12 mouse cellular contexts compared by ENCODE assay signal in the genomic region with DNA sequence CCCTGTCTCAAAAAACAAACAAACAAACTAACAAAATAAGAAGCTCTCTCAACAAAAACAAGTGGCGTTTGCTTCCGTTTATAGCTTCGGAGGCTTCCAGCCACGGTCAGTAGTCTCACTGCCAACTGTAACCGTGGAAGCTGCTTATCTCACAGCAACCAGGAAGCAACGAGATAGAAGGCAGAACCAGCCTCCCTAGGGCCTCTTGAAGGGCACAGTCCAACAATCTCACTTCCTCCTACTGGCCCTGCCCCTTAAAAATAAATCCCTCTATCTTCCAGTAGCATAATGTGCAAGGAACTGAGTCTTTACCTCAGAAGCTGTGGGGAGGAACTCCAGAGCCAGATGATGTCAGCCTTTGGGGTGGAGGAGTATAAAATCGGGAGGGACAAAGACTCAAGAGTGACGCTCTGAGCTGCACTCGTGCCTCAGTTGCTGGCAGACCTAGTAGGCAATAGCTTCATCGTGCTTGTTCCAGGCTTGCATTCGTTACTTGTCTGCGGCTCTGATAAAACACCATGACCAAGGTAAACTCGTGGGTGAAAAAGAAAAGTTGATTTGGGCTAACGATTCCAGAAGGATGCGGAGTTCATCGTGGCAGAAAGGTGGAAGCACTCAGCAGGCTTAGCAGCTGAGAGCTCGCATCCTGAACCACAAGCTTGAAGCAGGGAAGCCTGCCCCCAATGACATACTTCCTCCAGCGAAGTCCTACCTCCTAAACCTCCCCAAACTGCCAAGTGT. TPM values are rescaled to one million over a fixed set of nuclear protein-coding genes. Genes with fewer than 3 reads are reported as not detected.
DNase-seq lines count a peak whose midpoint lies in the region; ATAC-seq and TF ChIP-seq lines count a peak whose summit lies in the region.
"Had no signal": no experiment of that assay in that cellular context is flagged by ENCODE, and none has a peak within 500 bp of the region (broad histone marks: within the 10 kb centered on the region; RNA-seq: fewer than 3 reads in every experiment).

No protein-coding gene starts in this region.

- ATAC-seq in intestine, embryonic 15.5 days, result peak; percentile 43; the same call in 1 of the 2 replicates
- ATAC-seq in megakaryocyte progenitor cell, adult 5-6 weeks (replicated peaks; ENCODE audit: poor library complexity), result peak; percentile 80

- DNase-seq in heart, embryonic 10.5 days (ENCODE audit: low spot score), result peak; percentile 73
- no peak for DNase-seq in heart, adult 8-10 months (ENCODE audit: low spot score)
- DNase-seq in kidney, adult 18-20 months, result no peak
- DNase-seq in ovary, postnatal 14 days (ENCODE audit: low spot score), result no peak
- DNase-seq in retina, embryonic 14.5 days (ENCODE audit: low spot score), result no peak
- DNase-seq: cerebellum, postnatal 10 days; midbrain, embryonic 14.5 days; thymus, adult 18-20 months had no signal

- peaks cover 6% of the 10 kb centered on the region for H3K4me1 ChIP-seq in heart, embryonic 10.5 days
- peaks cover 23% of the 10 kb centered on the region for H3K4me1 ChIP-seq in E14TG2a.4 (replicated peaks; ENCODE audit: low read depth, low read length)
- H3K4me1 ChIP-seq in intestine, embryonic 15.5 days (replicated peaks), result peaks cover 1% of the 10 kb centered on the region; the same call in 1 of the 2 replicates

- no peaks in the 10 kb centered on the region for H3K9me3 ChIP-seq in heart, embryonic 10.5 days
- H3K9me3 ChIP-seq in E14TG2a.4 (ENCODE audit: low read length), result no peaks in the 10 kb centered on the region
- no peaks in the 10 kb centered on the region for H3K9me3 ChIP-seq in intestine, embryonic 15.5 days

- H3K36me3 ChIP-seq in heart, embryonic 10.5 days, result no peaks in the 10 kb centered on the region
- no peaks in the 10 kb centered on the region for H3K36me3 ChIP-seq in E14TG2a.4 (ENCODE audit: insufficient read depth, low read length)
- no peaks in the 10 kb centered on the region for H3K36me3 ChIP-seq in intestine, embryonic 15.5 days
- H3K36me3 ChIP-seq: limb, embryonic 13.5 days had no signal

- no peak overlapping the region for H3K4me3 ChIP-seq in heart, embryonic 10.5 days
- 0 out of 2 replicates have a peak overlapping the region, but pooled peaks have one; percentile 20 for H3K4me3 ChIP-seq in E14TG2a.4 (replicated peaks; ENCODE audit: low read length)
- no peak overlapping the region for H3K4me3 ChIP-seq in intestine, embryonic 15.5 days (replicated peaks)
- H3K4me3 ChIP-seq: limb, embryonic 13.5 days had no signal

- no peak for TF ChIP-seq CTCF in E14TG2a.4 (conservative IDR thresholded peaks at IDR 0.05; ENCODE audit: low read length)

- WGBS in heart, embryonic 10.5 days, result 77% methylated on average over 18 of the region's 18 CpGs
- 83% methylated on average over 18 of the region's 18 CpGs for WGBS in intestine, embryonic 15.5 days

- 0 out of 2 replicates have a peak overlapping the region, but pooled peaks have one; percentile 7 for H3K27ac ChIP-seq in heart, embryonic 10.5 days
- H3K27ac ChIP-seq in intestine, embryonic 15.5 days, result no peak overlapping the region
- H3K27ac ChIP-seq: limb, embryonic 13.5 days had no signal

- H3K9ac ChIP-seq in intestine, embryonic 15.5 days, result no peak overlapping the region
- H3K9ac ChIP-seq: limb, embryonic 13.5 days had no signal

- H3K27me3 ChIP-seq in heart, embryonic 10.5 days (ENCODE audit: insufficient read depth, poor library complexity, severe bottlenecking), result no peaks in the 10 kb centered on the region
- peaks cover 6% of the 10 kb centered on the region; the same call in 1 of the 2 replicates for H3K27me3 ChIP-seq in E14TG2a.4 (ENCODE audit: insufficient read depth, low read length)
- H3K27me3 ChIP-seq in intestine, embryonic 15.5 days (replicated peaks), result no peaks in the 10 kb centered on the region
- H3K27me3 ChIP-seq: limb, embryonic 13.5 days had no signal

- no peak overlapping the region for H3K4me2 ChIP-seq in intestine, embryonic 15.5 days (replicated peaks)
- H3K4me2 ChIP-seq: limb, embryonic 13.5 days had no signal

RNA-seq across cellular contexts. Expression of gene Ssr1, which starts 35.3 kb away (rescaled TPM):
- 114 TPM in 2 replicates for polyA plus RNA-seq in heart, embryonic 10.5 days (2016; fragmentation: Nextera tagmentation; extraction: Ambion mirVana)
- total RNA-seq in heart, adult 8-10 months (2022), result 10 to 100 TPM; 36.3 to 44.8 (median 42.9) TPM
- polyA plus RNA-seq in intestine, embryonic 15.5 days (2015; fragmentation: Nextera tagmentation; extraction: Ambion mirVana), result 138 and 145 TPM in 2 replicates
- total RNA-seq in megakaryocyte progenitor cell, adult 5-6 weeks (2015), result 186 and 238 TPM in 2 replicates
- total RNA-seq in megakaryocyte progenitor cell, adult 5-6 weeks (2017), result 247 and 275 TPM in 2 replicates

Comparison
In these comparisons a context has a peak if more than half of its experiments do, and no peak if none do; other contexts are left out.
1. RNA of gene Ssr1, which starts 35.3 kb away (total RNA-seq): 186 to 275 TPM in megakaryocyte progenitor cell, adult 5-6 weeks; 36.3 to 44.8 TPM in heart, adult 8-10 months; every median in the first group is over 4 times any median in the second.